ENCODE assay signal across 8 mouse cellular contexts in genomic region chr4:129620419-129621282, GRCm38 (mm10). TPM values are rescaled to one million over a fixed set of nuclear protein-coding genes. Genes with fewer than 3 reads are reported as not detected.
DNase-seq lines count a peak whose midpoint lies in the region; ATAC-seq and TF ChIP-seq lines count a peak whose summit lies in the region.

No protein-coding gene starts in this region.

- peak overlapping the region; percentile 67 for H3K27ac ChIP-seq in heart, embryonic 12.5 days (ENCODE audit: poor library complexity, severe bottlenecking)
- H3K27ac ChIP-seq in liver, adult 2 months (replicated peaks; ENCODE audit: insufficient read depth, low read depth, low read length), result peak overlapping the region; percentile 50; the same call in 1 of the 2 replicates
- peak overlapping the region; percentile 75 for H3K27ac ChIP-seq in brown adipose tissue, adult 24 weeks (replicated peaks; ENCODE audit: low read depth, low read length)
- peak overlapping the region; percentile 42; the same call in 1 of the 2 replicates for H3K27ac ChIP-seq in intestine, embryonic 15.5 days

- H3K9ac ChIP-seq in heart, embryonic 12.5 days, result no peak overlapping the region
- H3K9ac ChIP-seq in liver, adult 2 months (ENCODE audit: low read depth, low read length), result no peak overlapping the region; the same call in 1 of the 2 replicates
- H3K9ac ChIP-seq in intestine, embryonic 15.5 days, result no peak overlapping the region

- peak overlapping the region; percentile 25; the same call in 1 of the 2 replicates for H3K4me2 ChIP-seq in heart, embryonic 12.5 days
- H3K4me2 ChIP-seq in intestine, embryonic 15.5 days (replicated peaks), result no peak overlapping the region

- 82% methylated on average over 11 of the region's 11 CpGs for WGBS in heart, embryonic 12.5 days
- 85% methylated on average over 11 of the region's 11 CpGs for WGBS in liver, adult 2 months
- WGBS in intestine, embryonic 15.5 days, result 79% methylated on average over 11 of the region's 11 CpGs

- intact Hi-C loops in heart, postnatal 10 days (cut with DNase I), result no loop called here

- peaks cover 24% of the 10 kb centered on the region for H3K36me3 ChIP-seq in heart, embryonic 12.5 days
- no peaks in the 10 kb centered on the region for H3K36me3 ChIP-seq in liver, adult 2 months (ENCODE audit: control insufficient read depth, insufficient read depth, low read length)
- H3K36me3 ChIP-seq in intestine, embryonic 15.5 days, result no peaks in the 10 kb centered on the region

- no peaks in the 10 kb centered on the region for H3K27me3 ChIP-seq in heart, embryonic 12.5 days (replicated peaks)
- H3K27me3 ChIP-seq in liver, adult 2 months (ENCODE audit: control insufficient read depth, insufficient read depth, low read length), result no peaks in the 10 kb centered on the region
- no peaks in the 10 kb centered on the region for H3K27me3 ChIP-seq in intestine, embryonic 15.5 days (replicated peaks)

- H3K4me3 ChIP-seq in heart, embryonic 12.5 days, result no peak overlapping the region
- H3K4me3 ChIP-seq in liver, adult 2 months (ENCODE audit: insufficient read depth, low read depth, low read length), result peak overlapping the region; percentile 29; the same call in 1 of the 2 replicates
- peak overlapping the region; percentile 60 for H3K4me3 ChIP-seq in brown adipose tissue, adult 24 weeks (ENCODE audit: insufficient read depth, low read depth, low read length)
- no peak overlapping the region for H3K4me3 ChIP-seq in intestine, embryonic 15.5 days (replicated peaks)

- ATAC-seq in heart, embryonic 12.5 days (ENCODE audit: insufficient number of reproducible peaks, low FRiP score), result no peak
- ATAC-seq in intestine, embryonic 15.5 days, result no peak

- 0 out of 2 replicates have a peak, but pooled peaks cover 4% of the 10 kb centered on the region for H3K79me2 ChIP-seq in liver, adult 2 months (ENCODE audit: control insufficient read depth, insufficient read depth, low read length)

- TF ChIP-seq POLR2A in liver, adult 2 months (IDR thresholded peaks at IDR 0.05; ENCODE audit: extremely low read depth, insufficient read depth, low read length), result no peak

- H3K4me1 ChIP-seq in heart, embryonic 12.5 days (replicated peaks), result peaks cover 38% of the 10 kb centered on the region
- peaks cover 16% of the 10 kb centered on the region for H3K4me1 ChIP-seq in liver, adult 2 months (ENCODE audit: control insufficient read depth, insufficient read depth, low read length)
- peaks cover 22% of the 10 kb centered on the region for H3K4me1 ChIP-seq in brown adipose tissue, adult 24 weeks (ENCODE audit: control insufficient read depth, insufficient read depth, insufficient read length, low read length)
- H3K4me1 ChIP-seq in intestine, embryonic 15.5 days (replicated peaks), result peaks cover 34% of the 10 kb centered on the region

- DNase-seq in heart, postnatal 10 days, result no peak
- DNase-seq in liver, adult 2 months (ENCODE audit: extremely low read depth, low read depth, low spot score), result no peak
- no peak for DNase-seq in liver
- DNase-seq in thymus, postnatal 4 days, result no peak
- DNase-seq in thymus, postnatal 14 days, result no peak

- H3K9me3 ChIP-seq in heart, embryonic 12.5 days (replicated peaks), result no peaks in the 10 kb centered on the region
- H3K9me3 ChIP-seq in intestine, embryonic 15.5 days, result no peaks in the 10 kb centered on the region

- no peak for TF ChIP-seq CTCF in liver, adult 2 months (IDR thresholded peaks at IDR 0.05; ENCODE audit: low read depth, low read length)

RNA-seq across cellular contexts. Expression of gene Iqcc, which starts 1.8 kb away (rescaled TPM):
- polyA plus RNA-seq in heart, embryonic 12.5 days (2016; fragmentation: Nextera tagmentation; extraction: Ambion mirVana), result 18.6 and 20.0 TPM in 2 replicates
- total RNA-seq in heart, postnatal 10 days (2021), result 10 to 100 TPM; 13.1 to 18.2 TPM
- total RNA-seq in liver, adult 2 months (2014; rRNA removed), result 10.3 and 11.3 TPM in 2 replicates
- polyA plus RNA-seq in liver, adult 2 months (2012; rRNA removed), result 21.0 and 23.0 TPM in 2 replicates
- polyA plus RNA-seq in brown adipose tissue, adult 24 weeks (2012; ENCODE audit: insufficient read depth, insufficient read length, missing spikeins), result 14.3 and 14.6 TPM in 2 replicates
- 24.9 and 26.7 TPM in 2 replicates for polyA plus RNA-seq in intestine, embryonic 15.5 days (2015; fragmentation: Nextera tagmentation; extraction: Ambion mirVana)

RNA-seq across cellular contexts. Expression of gene Ccdc28b, which starts 3.1 kb away (rescaled TPM):
- 42.3 and 44.2 TPM in 2 replicates for polyA plus RNA-seq in heart, embryonic 12.5 days (2016; fragmentation: Nextera tagmentation; extraction: Ambion mirVana)
- total RNA-seq in heart, postnatal 10 days (2021), result 10 to 100 TPM; 35.0 to 41.0 TPM
- 9.3 and 9.7 TPM in 2 replicates for total RNA-seq in liver, adult 2 months (2014; rRNA removed)
- polyA plus RNA-seq in liver, adult 2 months (2012; rRNA removed), result 7.2 and 7.6 TPM in 2 replicates
- 59.5 and 76.0 TPM in 2 replicates for polyA plus RNA-seq in brown adipose tissue, adult 24 weeks (2012; ENCODE audit: insufficient read depth, insufficient read length, missing spikeins)
- polyA plus RNA-seq in intestine, embryonic 15.5 days (2015; fragmentation: Nextera tagmentation; extraction: Ambion mirVana), result 37.9 and 44.4 TPM in 2 replicates

RNA-seq across cellular contexts. Expression of gene Dcdc2b, which starts 6.6 kb away (rescaled TPM):
- 0.82 and 1.4 TPM in 2 replicates for polyA plus RNA-seq in heart, embryonic 12.5 days (2016; fragmentation: Nextera tagmentation; extraction: Ambion mirVana)
- total RNA-seq in heart, postnatal 10 days (2021), result under 1 TPM; 0.52 to 0.84 TPM
- 0.54 and 1.6 TPM in 2 replicates for total RNA-seq in liver, adult 2 months (2014; rRNA removed)
- 1.3 and 1.4 TPM in 2 replicates for polyA plus RNA-seq in liver, adult 2 months (2012; rRNA removed)
- polyA plus RNA-seq in brown adipose tissue, adult 24 weeks (2012; ENCODE audit: insufficient read depth, insufficient read length, missing spikeins), result 1.3 TPM in 1 of 2 replicates, not detected in the other
- 1.1 and 2.1 TPM in 2 replicates for polyA plus RNA-seq in intestine, embryonic 15.5 days (2015; fragmentation: Nextera tagmentation; extraction: Ambion mirVana)

RNA-seq across cellular contexts. Expression of gene Tmem234, which starts 20.2 kb away (rescaled TPM):
- 139 and 153 TPM in 2 replicates for polyA plus RNA-seq in heart, embryonic 12.5 days (2016; fragmentation: Nextera tagmentation; extraction: Ambion mirVana)
- total RNA-seq in heart, postnatal 10 days (2021), result 10 to 100 TPM; 61.7 to 63.5 TPM
- total RNA-seq in liver, adult 2 months (2014; rRNA removed), result 65.6 and 67.5 TPM in 2 replicates
- polyA plus RNA-seq in liver, adult 2 months (2012; rRNA removed), result 75.8 and 93.6 TPM in 2 replicates
- 84.4 and 96.6 TPM in 2 replicates for polyA plus RNA-seq in brown adipose tissue, adult 24 weeks (2012; ENCODE audit: insufficient read depth, insufficient read length, missing spikeins)
- 170 and 198 TPM in 2 replicates for polyA plus RNA-seq in intestine, embryonic 15.5 days (2015; fragmentation: Nextera tagmentation; extraction: Ambion mirVana)

RNA-seq across cellular contexts. Expression of gene Eif3i, which starts 20.2 kb away (rescaled TPM):
- 155 and 156 TPM in 2 replicates for polyA plus RNA-seq in heart, embryonic 12.5 days (2016; fragmentation: Nextera tagmentation; extraction: Ambion mirVana)
- total RNA-seq in heart, postnatal 10 days (2021), result 100 to 1,000 TPM; 143 to 144 TPM
- 170 and 204 TPM in 2 replicates for total RNA-seq in liver, adult 2 months (2014; rRNA removed)
- polyA plus RNA-seq in liver, adult 2 months (2012; rRNA removed), result 186 and 205 TPM in 2 replicates
- polyA plus RNA-seq in brown adipose tissue, adult 24 weeks (2012; ENCODE audit: insufficient read depth, insufficient read length, missing spikeins), result 156 and 174 TPM in 2 replicates
- 270 and 281 TPM in 2 replicates for polyA plus RNA-seq in intestine, embryonic 15.5 days (2015; fragmentation: Nextera tagmentation; extraction: Ambion mirVana)

Comparison
In these comparisons a context has a peak if more than half of its experiments do, and no peak if none do; other contexts are left out.
1. H3K4me3 ChIP-seq: peak in liver, adult 2 months (single experiment) and brown adipose tissue, adult 24 weeks (single experiment); none in heart, embryonic 12.5 days (single experiment) and intestine, embryonic 15.5 days (single experiment).
2. Peak in every context shown above with its lines, with median percentiles within 50 percentile points of each other: H3K27ac ChIP-seq.